In genomic region chrX:116853358-116853757, GRCm38 (mm10) we compare ENCODE assay signal across 28 mouse cellular contexts.
"Had no signal": no experiment of that assay in that cellular context is flagged by ENCODE, and none has a peak within 500 bp of the region (broad histone marks: within the 10 kb centered on the region; RNA-seq: fewer than 3 reads in every experiment).

No protein-coding gene starts in this region.

- H3K27ac ChIP-seq: limb, embryonic 10.5 days; limb, embryonic 12.5 days; limb, embryonic 13.5 days; limb, embryonic 15.5 days; liver, embryonic 12.5 days; liver, embryonic 13.5 days; liver, embryonic 14.5 days; liver, embryonic 15.5 days; lung, embryonic 15.5 days; macrophage; midbrain, embryonic 10.5 days; midbrain, embryonic 12.5 days; midbrain, embryonic 13.5 days; midbrain, embryonic 15.5 days; neural tube, embryonic 12.5 days had no signal

- H3K36me3 ChIP-seq: limb, embryonic 10.5 days; limb, embryonic 12.5 days; limb, embryonic 13.5 days; limb, embryonic 15.5 days; liver, embryonic 12.5 days; liver, embryonic 13.5 days; liver, embryonic 15.5 days; lung, embryonic 15.5 days; midbrain, embryonic 10.5 days; midbrain, embryonic 12.5 days; midbrain, embryonic 13.5 days; midbrain, embryonic 15.5 days; neural tube, embryonic 12.5 days had no signal

- H3K4me1 ChIP-seq: limb, embryonic 10.5 days; limb, embryonic 12.5 days; limb, embryonic 13.5 days; limb, embryonic 15.5 days; liver, embryonic 12.5 days; liver, embryonic 13.5 days; liver, embryonic 15.5 days; lung, embryonic 15.5 days; megakaryocyte, embryonic 14.5 days; midbrain, embryonic 10.5 days; midbrain, embryonic 12.5 days; midbrain, embryonic 13.5 days; midbrain, embryonic 15.5 days; neural tube, embryonic 12.5 days had no signal

- H3K27me3 ChIP-seq: limb, embryonic 12.5 days; limb, embryonic 13.5 days; limb, embryonic 15.5 days; liver, embryonic 12.5 days; liver, embryonic 13.5 days; liver, embryonic 15.5 days; lung, embryonic 15.5 days; megakaryocyte, embryonic 14.5 days; midbrain, embryonic 12.5 days; midbrain, embryonic 13.5 days; midbrain, embryonic 15.5 days; neural tube, embryonic 12.5 days had no signal

- H3K4me3 ChIP-seq: limb, embryonic 10.5 days; limb, embryonic 12.5 days; limb, embryonic 13.5 days; limb, embryonic 15.5 days; liver, embryonic 12.5 days; liver, embryonic 13.5 days; liver, embryonic 15.5 days; lung, embryonic 15.5 days; megakaryocyte, embryonic 14.5 days; midbrain, embryonic 10.5 days; midbrain, embryonic 12.5 days; midbrain, embryonic 13.5 days; midbrain, embryonic 15.5 days; myocyte; neural tube, embryonic 12.5 days had no signal

- DNase-seq: left cerebral cortex, postnatal 4 days; liver; liver, embryonic 13.5 days; liver, postnatal 0 days; lung, adult 18-20 months; lung, adult 2 months; lung, embryonic 14.5 days; lung, postnatal 10 days; lung, postnatal 14 days; lung, postnatal 36 days; lung, postnatal 4 days; midbrain, embryonic 14.5 days had no signal

- H3K9ac ChIP-seq: limb, embryonic 12.5 days; limb, embryonic 13.5 days; limb, embryonic 15.5 days; liver, embryonic 12.5 days; liver, embryonic 13.5 days; liver, embryonic 14.5 days; liver, embryonic 15.5 days; liver, postnatal 0 days; lung, embryonic 14.5 days; lung, embryonic 15.5 days; midbrain, embryonic 12.5 days; midbrain, embryonic 13.5 days; midbrain, embryonic 15.5 days; neural tube, embryonic 12.5 days had no signal

- H3K9me3 ChIP-seq: limb, embryonic 10.5 days; limb, embryonic 12.5 days; limb, embryonic 13.5 days; limb, embryonic 15.5 days; liver, embryonic 12.5 days; liver, embryonic 13.5 days; liver, embryonic 15.5 days; lung, embryonic 15.5 days; megakaryocyte, embryonic 14.5 days; midbrain, embryonic 10.5 days; midbrain, embryonic 12.5 days; midbrain, embryonic 13.5 days; midbrain, embryonic 15.5 days; neural tube, embryonic 12.5 days had no signal
